Mouse (Mus musculus): Measurements from ENCODE around the gene Olfr1441.

Gene Olfr1441

DNA sequence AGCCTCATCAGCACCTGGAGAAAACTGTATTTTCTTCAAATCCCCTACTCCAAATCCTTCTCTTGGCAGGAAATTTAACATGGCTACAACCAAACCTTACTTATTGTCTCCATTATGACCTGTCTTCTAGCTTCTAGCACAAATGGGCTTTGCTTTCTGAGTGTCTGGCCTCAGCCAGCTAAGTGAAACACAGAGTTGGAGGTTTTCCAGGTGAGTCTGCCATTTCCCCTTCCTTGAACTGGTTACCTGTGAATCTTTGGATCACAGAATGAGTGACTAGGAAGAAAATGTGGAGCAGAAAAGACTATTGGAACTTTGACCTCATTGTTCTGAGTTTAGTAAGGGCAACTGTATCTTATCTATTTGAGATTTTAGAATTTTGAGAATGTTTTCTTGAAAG, at the start of gene Olfr1441:
Gene Olfr1441 (plus strand): TSS at position 73 of the 400 bp plus-strand sequence.
- no peak for DNase-seq

DNA sequence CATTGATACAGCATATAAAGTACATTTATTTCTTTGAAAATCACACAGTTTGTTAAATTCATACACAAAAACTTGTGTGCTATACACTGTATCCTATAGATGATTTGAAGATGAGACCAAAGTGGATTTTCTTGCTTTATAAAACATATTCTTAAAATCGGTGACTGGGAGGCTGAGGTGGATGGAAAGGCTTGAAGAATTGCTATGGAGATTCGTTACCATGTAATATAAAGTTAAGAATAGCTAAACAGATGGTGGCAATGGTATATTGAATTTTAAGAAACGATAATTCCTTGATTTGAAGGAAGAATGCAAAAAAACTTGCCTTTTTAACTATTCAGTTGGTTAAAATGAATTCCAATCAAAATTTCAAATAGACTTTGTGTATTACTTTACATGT, 44.2 kb upstream of the Olfr1441 start:
- no peak for DNase-seq

DNA sequence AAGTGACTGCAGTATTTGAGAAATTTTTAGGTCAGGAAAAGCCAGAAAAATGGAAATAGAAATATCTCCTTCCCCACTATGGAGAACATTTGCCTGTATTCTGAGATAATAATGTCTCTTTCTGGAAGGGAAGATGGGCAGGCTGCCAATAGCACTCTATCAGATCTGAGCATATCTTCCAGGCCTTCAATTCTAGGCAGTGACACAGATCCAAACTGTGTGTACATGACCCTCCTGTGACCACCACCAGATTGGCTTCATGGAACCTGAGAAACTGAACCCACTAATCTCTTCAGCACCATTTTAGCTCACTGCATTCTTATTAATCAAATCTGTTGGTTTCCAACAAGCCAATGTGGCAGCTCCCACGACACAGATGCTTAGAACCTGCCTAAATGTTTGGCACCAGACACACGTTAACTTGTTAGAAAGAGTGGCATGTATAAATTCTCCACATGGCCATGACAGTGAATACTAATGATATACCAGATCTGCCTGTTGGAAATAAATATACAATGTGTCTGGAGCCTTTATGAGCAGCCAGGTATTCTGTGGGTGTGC, 42.7 kb upstream of the Olfr1441 start:
- DNase-seq, result no peak

DNA sequence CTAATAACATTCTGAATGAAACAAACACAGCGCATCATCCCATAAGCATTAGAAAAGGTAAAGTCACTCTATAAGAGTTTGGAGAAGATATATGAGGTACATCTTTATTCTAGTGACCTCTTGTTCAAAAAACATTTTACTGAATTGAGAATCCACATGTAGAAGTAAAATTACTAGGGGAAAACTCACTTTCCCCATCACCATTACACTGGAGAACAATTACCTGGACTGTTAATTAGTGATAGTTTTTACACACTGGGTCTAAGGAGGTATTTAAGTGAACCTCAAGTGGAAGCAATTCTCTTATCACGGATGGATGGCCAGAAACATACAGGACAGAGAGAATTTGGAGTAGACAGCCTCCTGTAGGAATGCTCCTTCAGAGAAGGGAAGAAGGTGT, 30.3 kb upstream of the Olfr1441 start, which contains the start of gene Olfr1440:
Gene Olfr1440 (plus strand): TSS at position 301 of the 400 bp plus-strand sequence.
- no peak for DNase-seq

DNA sequence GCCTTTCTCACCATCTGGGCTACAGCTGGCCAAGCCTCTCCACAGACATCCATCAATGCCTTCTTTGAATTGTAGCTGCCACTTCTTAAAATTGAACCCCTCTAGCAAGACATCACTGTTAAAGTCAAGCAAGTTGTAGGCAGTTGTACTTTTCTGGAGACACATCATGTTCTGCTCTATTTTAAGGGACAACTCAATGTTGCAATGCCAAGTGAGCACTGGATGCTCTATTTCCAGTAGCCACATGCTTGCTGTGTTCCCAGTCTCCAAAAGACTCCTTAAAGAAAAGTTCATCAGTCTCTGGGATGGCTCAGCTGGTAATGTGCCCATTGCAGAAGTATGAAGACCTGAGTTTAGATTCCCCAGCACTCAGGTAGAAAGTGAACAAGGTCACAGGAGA, 3.5 kb upstream of the Olfr1441 start:
- DNase-seq, result no peak

DNA sequence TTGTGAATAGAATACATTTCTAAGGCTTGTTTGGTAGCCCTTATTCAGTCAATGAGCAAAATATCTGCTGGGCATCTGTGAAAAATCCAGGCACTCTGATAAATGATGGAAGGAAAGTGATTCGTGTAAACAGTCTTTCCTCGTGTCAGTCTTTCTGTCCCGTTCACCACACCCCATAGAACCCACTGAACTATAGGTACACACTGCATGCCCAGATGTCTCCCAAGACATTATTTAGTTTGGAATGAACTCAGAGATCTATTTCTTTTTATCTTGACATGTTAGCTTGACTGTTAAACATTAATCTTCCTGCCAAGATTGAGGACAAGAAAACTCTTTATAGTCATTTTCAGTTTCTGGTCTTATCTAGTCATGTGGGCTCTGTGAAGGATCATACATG, 1.1 kb downstream of the Olfr1441 start:
- no peak for DNase-seq

DNA sequence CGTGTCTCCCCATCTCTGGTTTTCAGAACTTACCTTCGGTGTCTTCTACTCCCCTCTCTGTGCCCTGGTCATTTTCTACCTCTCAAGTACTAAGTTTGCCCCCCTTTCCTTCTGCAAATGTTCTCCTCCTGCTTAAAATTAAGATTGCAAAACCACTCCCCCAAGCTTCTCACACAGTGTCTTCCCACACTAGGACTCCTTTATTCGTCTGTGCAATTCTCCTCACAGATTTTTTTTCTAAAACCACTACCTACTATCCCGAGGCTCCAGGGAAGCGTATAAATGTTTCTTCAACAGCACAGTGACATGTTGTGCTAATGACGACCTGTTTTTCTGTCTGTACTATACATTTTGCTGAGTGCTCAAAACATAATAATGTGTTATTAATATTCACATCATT, 3.3 kb downstream of the Olfr1441 start:
- no peak for DNase-seq

DNA sequence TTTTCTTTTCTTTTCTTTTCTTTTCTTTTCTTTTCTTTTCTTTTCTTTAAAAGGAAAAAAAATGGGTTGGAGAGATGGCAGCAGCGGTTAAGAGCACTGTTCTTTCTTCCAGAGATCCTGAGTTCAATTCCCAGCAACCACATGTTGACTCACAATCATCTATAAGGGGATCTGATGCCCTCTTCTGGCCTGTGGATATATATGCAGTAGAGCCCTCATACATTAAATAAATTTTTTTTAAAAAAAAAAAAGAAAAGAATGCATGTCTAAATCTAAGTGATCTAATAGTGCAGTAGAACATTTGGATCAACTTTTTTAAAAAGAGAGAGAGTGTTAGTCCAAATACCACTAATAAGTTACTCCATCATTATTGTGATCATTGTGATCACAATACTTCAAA, 4.4 kb downstream of the Olfr1441 start:
- no peak for DNase-seq

DNA sequence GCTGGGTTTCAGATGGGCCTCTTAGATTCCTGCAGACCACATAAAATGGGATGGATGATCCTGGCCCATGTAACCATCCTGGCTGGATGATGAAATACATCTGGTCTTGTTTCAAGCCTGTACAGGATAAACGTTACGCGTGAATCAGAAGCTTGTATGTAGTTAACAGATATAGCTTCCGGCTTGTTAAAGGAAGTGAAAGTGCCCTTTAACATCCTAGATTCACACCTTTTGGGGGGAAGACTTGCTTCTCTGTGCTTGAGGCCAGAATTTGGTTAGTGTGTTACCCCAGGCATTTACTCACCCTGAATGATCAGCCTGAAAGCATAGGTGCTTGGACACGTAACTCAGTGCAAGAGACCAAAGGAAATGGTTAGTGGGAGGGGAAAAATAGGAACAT, 9.9 kb downstream of the Olfr1441 start:
- no peak for DNase-seq

DNA sequence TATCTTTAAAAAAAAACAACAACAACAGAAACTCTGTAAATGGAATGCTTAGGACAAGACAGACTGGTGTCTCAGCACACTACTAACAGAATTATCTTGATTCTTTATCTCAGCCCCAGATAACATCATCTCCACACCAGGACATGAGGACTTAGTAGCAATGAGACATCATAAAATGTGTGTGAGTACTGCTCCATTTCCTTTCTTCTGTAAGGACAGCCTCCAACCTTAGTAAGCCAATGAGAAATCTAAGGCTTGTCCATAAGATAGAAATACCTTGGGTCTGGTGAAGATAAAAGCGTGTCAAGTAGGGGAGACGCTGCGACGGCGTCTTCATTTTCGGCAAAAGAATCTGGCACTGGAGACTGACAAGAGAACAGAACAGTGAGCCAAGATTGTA, 10.4 kb downstream of the Olfr1441 start, which contains the start of gene Pfpl:
Gene Pfpl (plus strand): TSS at position 301 of the 400 bp plus-strand sequence.
- no peak for DNase-seq

DNA sequence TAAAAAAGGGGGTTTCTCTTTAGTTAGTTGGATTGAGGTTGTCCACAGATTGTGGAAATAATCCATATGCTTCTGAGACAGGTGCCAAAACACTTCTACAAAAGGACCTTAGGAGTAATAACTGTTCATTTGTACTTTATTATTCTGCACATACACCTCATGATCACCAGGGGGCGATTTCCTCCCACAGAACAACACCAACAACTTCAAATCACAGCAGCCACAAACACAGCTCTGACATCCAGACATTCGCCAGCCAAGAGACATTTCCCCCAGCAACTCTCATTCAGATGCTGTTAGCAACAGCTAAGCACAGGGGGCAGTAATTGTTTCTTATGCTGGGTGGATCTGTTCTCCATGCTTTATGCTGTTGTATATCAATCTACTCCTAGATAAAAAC, 15.8 kb downstream of the Olfr1441 start:
- peak; percentile 25 for DNase-seq

DNA sequence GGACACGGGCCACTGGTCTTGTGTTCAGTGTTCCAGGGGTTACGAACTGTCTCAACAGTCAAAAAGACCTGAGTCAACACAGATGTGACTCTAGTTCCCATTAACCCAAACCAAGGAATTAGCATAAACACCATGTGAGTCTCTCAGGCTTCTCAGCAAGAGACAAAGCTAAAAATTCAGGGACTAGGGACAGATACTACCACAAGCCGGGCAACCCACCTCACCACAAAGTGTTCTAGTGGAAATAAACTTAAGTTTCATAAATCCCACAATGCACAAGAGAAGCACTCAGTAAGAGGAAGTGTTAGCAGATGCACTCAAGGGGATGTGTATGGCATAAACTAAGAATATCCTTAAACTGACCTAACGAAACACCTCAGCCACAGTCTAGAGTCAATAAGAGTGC, 17.8 kb downstream of the Olfr1441 start:
- no peak for DNase-seq

DNA sequence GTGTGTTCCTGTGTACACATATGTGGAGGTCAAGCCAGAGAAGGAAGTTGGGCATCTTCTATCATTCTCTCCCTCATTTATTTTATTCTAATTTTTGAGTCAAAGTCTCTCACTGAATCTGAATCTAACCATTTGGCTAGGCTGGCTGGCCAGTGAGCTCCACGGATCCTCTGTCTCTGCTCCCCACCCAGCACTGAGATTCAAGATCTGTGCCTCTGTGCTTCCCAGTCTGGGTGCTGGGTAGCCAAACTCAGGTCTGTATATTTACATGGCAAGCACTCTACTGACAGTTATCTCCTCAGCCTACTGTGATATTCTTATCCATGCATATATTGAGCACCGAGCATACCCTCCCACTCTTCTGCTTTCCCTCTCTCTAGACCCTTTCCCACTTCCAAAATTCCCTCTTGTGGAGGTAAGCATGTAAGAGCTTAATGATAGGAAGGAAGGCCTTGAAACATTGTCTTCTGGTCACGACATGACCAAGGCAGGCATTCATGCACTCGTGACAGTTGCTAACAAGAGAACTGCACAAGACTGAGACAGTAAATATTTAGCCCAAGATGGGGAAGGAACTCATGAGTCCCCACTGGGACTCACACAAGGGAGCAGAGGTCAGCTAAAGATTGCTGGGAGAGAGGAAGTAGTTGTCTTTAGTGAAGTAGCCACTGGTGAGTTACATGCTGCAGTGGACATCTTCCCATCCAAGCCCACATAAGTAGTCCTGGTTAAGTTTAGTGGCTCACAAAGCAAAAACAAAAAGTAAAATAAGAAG, 18.7 kb downstream of the Olfr1441 start:
- no peak for DNase-seq

DNA sequence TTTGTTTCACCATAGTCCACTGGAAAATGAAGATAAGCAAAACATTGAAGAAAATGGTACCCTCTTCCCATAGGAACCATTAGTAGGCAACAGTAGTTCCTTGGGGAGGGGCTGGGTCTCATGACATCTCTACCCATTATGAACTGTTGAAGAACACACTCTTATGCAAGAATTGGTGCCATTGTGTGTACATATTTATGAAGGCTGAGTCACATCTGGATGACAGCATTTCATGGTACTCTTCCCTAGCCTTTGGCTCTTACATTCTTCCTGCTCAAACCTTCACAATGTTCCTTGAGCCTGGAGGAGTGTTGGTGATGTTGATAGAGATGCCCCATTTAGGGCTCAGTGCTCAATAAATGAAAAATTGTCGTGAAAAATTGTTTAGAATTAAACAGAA, 22.3 kb downstream of the Olfr1441 start:
- DNase-seq, result no peak

DNA sequence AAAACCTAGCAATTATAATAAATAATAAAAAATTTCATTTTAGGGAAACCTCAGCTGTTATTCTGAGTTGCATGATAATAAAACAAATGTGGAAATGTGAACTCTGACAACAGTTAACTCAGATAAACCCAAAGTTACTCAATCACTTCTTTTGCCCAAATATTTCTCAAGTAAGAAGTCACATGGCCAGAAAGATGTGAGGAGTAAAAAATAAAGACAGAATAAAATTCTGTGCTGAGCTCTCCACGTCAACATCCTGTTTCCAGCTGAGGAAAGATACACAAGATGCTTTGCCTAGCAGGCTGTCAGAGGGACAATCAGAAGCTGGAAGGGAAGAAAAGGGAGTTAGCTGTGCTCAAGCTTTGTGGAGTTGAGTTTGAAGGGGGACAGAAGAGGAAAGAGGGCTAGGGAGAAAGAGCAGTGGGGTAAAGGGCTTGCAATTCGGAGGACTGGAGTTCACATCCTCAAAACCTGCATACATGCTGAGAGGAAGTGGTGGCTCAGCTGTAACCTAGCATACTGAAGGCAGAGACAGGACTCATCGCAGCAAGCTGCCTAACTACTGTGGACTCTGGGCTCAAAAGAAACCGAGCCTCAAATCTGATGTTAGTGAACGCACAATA, 23.0 kb downstream of the Olfr1441 start:
- DNase-seq, result no peak

DNA sequence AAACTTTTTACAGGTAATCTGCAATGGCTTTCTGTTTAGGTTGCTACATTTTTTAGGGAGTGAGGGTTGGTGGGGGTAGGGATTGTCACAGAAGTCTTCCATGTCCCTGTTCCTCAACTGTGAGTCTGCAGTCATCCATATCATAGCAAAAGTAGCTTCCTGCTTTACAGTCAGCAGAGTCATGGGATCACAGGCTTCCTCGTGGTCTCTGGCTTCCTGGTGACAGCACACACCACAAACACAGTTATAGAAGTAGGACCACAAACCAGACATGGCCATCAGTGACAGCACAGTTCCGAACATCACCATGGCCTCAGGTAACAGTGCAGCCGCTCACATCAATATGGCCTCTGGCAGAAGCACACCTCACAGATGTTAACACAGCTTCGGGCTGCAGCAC, 25.3 kb downstream of the Olfr1441 start:
- no peak for DNase-seq

DNA sequence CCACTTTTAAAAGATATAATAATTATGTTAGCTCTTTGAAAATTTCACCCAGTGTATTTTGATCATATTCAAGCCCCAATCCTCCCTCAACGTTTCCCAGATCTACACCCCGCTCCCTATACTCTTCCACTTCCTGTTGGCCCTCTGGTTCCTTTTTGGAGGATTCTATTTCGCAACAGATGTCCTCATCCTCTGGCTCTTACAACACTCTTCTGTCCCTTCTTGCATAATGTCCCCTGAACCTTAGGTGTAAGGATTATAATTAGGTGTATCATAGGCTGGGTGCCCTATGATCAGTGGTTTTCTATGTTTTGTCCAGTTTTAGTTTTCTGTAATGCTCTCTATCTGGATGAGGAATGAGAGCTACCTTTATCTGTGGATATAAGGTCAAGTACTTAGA, 27.8 kb downstream of the Olfr1441 start:
- no peak for DNase-seq

DNA sequence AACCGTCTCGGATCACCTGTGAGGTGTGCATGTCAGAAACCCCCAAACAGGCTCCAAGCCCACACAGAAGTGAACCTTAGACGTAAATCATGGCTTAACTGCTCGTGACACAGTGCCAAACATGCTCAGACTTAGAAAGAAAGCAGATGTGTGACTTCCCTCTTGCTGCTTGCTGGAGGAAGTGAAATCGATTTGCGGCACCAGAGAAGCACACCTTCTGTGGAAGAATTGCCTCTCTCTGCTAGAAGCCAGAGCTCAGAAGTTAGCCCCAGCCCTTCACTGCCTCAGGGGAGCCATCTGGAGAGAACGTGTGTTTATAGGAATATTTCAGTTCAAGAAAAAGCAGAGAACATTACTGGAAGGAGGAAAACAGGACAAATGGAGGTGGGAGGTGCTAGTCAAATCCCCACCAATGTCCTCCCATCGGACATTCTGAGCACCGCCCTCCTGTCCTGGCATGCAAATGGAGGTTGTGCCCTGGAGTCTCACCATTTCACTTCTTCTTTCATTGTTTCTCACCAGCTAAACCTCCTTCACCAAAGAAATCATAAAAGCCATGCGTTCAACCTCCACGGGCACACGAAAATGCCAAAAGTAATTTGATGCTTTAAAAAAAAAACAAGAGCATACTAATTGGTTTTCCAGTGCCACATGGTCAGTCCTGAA, 40.3 kb downstream of the Olfr1441 start:
- DNase-seq, result no peak

DNA sequence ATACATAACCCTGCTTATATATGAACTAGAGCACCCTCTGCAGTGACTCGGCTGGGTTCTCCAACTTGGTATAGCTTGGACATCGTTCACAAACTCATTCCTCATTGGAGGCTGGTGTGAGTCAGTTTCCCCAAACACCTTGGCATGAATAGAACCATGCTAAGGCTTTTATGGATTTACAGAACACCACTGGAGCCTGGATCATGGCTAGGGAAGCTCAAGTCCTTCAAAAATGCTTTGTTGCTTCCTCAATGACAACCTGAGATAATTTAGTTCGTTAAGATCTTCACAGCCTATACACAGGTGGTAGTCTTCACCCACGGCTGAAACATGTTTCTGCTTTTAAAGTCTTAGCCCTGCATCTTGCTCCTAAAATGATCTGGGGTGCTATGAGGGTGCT, 42.3 kb downstream of the Olfr1441 start:
- DNase-seq, result no peak

DNA sequence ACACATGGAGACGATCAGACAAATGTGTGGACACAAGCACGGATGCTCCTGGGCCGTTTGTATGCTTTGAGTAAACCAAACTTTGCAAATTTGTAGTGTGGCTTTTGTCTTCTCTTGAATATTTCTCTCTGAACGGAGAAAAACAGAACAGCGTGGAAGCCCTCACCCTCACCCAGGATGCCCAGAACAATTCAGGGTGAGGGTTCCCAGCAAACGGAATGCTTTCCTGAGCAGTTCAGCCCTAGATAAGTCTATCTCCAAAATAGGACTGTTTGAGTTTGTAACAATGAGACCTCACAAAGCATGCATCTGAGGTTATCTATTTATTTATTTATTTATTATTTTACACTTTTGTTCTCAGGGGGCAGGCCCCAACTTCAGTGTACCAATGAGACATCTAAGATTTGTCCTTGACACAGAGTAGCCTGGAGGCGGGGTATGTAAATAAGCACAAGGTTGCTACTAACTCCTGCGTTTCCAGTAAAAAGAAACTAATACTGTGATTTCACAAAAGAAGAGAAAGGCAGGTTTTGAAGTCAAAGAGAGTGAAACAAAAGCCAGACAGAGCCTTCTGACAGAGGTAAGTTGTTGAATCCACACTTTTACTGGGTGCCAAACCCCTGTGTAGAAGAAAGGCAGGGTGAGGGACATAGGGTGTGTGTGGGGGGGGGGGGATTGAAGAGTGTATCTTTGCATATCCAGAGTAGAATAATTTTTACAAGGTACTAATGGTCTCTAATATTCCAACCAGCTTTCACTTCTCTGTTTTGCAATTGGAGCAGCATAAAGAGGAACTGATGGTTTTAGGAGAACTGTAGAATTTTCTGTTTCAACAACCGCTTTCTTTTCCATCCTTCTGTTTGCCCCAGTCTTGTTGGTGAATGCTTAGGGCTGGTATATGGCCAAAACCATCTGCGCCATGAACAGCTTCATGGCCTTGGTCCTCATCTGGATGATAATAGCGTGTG, 43.3 kb downstream of the Olfr1441 start, which contains the start of gene Mpeg1:
Gene Mpeg1 (plus strand): TSS at position 498 of the 968 bp plus-strand sequence.
- DNase-seq, result no peak

DNA sequence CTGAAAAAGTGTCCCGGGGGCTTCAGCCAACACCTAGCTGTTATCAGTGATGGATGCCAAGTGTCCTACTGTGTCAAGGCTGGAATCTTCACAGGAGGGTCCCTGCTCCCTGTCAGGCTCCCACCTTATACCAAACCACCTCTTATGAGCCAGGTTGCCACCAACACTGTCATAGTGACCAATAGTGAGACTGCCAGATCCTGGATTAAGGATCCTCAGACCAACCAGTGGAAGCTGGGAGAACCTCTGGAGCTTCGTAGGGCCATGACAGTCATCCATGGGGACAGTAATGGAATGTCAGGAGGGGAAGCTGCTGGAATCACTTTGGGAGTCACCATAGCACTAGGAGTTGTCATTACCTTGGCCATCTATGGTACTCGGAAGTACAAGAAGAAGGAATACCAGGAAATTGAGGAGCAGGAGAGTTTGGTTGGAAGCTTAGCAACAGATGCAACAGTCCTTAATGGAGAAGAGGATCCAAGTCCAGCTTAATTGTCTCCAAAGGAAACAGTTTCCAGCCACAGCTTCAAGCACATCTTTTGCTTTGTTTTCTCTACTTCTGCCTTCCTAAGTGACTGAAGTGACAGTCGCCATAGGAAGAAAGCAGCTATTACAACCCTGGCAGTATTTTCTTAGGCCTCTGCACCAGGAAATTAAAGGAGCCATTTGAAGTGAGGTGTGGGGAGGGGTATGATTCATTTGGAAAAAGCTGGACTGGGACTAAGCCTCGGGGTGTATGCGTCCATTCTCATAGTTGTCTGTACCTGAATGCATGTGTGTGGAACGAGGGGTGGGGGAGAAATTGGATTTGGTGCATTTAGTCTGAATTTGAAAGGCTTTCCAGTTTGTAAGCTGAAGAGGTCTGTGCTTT, 45.9 kb downstream of the Olfr1441 start:
- no peak for DNase-seq

DNA sequence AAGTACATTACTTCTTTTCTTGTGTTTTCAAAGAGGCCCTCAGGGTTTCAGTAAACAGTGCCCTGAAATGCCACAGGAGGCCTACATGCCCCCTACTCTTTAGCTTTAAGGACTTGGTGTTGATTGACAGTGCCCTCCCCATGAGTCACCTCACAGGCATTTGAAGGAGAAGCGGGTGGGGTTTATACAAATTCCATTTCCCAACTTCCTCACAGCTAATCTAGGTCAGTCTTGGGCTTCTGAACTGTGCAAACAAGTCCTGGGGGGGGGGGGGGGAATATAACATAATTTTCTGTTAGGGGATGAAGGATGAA, 46.4 kb downstream of the Olfr1441 start:
- no peak for DNase-seq
